Mouse (Mus musculus): ENCODE measurements around the gene Cped1. TPM values are rescaled to one million over a fixed set of nuclear protein-coding genes. Genes with fewer than 3 reads are reported as not detected.

Cped1 gene
- polyA plus RNA-seq, 1 experiment from 2014 or later = 6.9 TPM

Other genes starting within 250 kb of the Cped1 start
- gene Tspan12, start 133.4 kb upstream of the Cped1 start, polyA plus RNA-seq (2014; fragmentation: Nextera tagmentation; extraction: Ambion mirVana) = 78.2 and 84.0 TPM in 2 replicates
- 30.6 and 31.9 TPM in 2 replicates for gene Ing3, start 36.3 kb upstream of the Cped1 start, polyA plus RNA-seq (2014; fragmentation: Nextera tagmentation; extraction: Ambion mirVana)